Mouse (Mus musculus) olfactory bulb, adult 2 months (tissue): Measurements from ENCODE around the gene Abcb6.

Experiments
- CTCF ChIP-seq: fragments of 200-500 bp; IDR thresholded peaks from 2 replicates; pipeline ENCODE4 v1.5.1; 2012; ENCODE audit warnings: low read depth, mild to moderate bottlenecking, low read length, moderate library complexity; ENCODE audit not compliant: insufficient read depth
- POLR2A ChIP-seq: fragments of 200-500 bp; IDR thresholded peaks from 2 replicates; pipeline ENCODE4 v1.6.1; 2012; ENCODE audit warnings: mild to moderate bottlenecking, low read depth, low read length, moderate library complexity; ENCODE audit not compliant: insufficient read depth

DNA sequence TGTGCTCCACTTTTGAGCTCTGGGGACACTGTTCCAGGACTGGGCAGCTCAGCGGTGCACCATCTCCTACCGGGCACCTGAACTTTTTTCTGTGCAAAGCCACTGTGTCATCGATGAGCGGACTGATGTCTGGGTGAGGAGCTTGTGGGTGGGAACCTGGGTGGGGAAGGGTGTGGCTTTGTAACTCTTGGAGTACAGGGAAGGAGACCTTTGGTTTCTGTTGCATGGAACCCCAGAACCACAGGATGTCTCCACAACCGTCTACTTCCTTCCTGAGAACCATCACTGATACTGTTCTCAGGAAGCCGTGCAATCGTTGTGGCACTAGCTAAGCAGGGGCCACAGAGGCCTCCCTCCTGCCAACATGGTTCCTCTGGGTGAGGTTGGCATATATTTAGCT is 32.9 kb upstream of the Abcb6 start:
- TF ChIP-seq POLR2A (no peak), CTCF (no peak)
